Mouse (Mus musculus) heart, embryonic 15.5 days (tissue): ENCODE measurements around the gene Pik3r4. TPM values are rescaled to one million over a fixed set of nuclear protein-coding genes. Genes with fewer than 3 reads are reported as not detected.
A peak's percentile ranks its signal among the peaks of the same experiment; 100 is the strongest.

Experiments
- ATAC-seq: fragments of 200-750 bp; cut with Nextera tagmentation; replicated peaks from 2 replicates; pipeline ENCODE4 v1.8.0; 2017; ENCODE audit warnings: low read depth, moderate TSS enrichment; ENCODE audit not compliant: insufficient number of reproducible peaks, insufficient read depth, low FRiP score
- H3K27ac ChIP-seq: fragments of 300-500 bp; sonication (generic); 2 replicates; pipeline ENCODE4 v1.5.1; 2015; ENCODE audit warnings: mild to moderate bottlenecking, inconsistent platforms
- H3K27me3 ChIP-seq: fragments of 300-500 bp; sonication (generic); 2 replicates; pipeline ENCODE4 v1.6.1; 2015; ENCODE audit warnings: inconsistent platforms
- H3K36me3 ChIP-seq: fragments of 300-500 bp; sonication (generic); 2 replicates; pipeline ENCODE4 v1.6.1; 2015; ENCODE audit warnings: mild to moderate bottlenecking, inconsistent platforms
- H3K4me1 ChIP-seq: fragments of 300-500 bp; sonication (generic); replicated peaks from 2 replicates; pipeline ENCODE4 v1.6.1; 2015; ENCODE audit warnings: inconsistent platforms
- H3K4me2 ChIP-seq: fragments of 300-500 bp; sonication (generic); 2 replicates; pipeline ENCODE4 v1.6.1; 2015; ENCODE audit warnings: inconsistent platforms, mild to moderate bottlenecking, moderate library complexity
- H3K4me3 ChIP-seq: fragments of 300-500 bp; sonication (generic); 2 replicates; pipeline ENCODE4 v1.5.1; 2015; ENCODE audit warnings: mild to moderate bottlenecking, inconsistent platforms
- H3K9ac ChIP-seq: fragments of 300-500 bp; sonication (generic); 2 replicates; pipeline ENCODE4 v1.6.1; 2015; ENCODE audit warnings: mild to moderate bottlenecking, inconsistent platforms
- H3K9me3 ChIP-seq: fragments of 300-500 bp; sonication (generic); replicated peaks from 2 replicates; pipeline ENCODE4 v1.6.1; 2016; ENCODE audit warnings: inconsistent platforms
- WGBS: fragments of 180-500 bp; shearing (Covaris S2); methylation state at CpG from one replicate; pipeline ENCODE4 v1.1.7; 2015; ENCODE audit warnings: mixed read lengths; 5-methylcytosine and 5-hydroxymethylcytosine counted together
- polyA plus RNA-seq: library from polyadenylated mRNA; unstranded; fragments of >200 nt; fragmentation: Nextera tagmentation; extraction: Ambion mirVana; gene quantifications from 2 replicates; pipeline ENCODE4 v1.2.1, GENCODE M21; 2015

Gene Pik3r4
- polyA plus RNA-seq, 1 experiment from 2014 or later: 12.3 TPM

DNA sequence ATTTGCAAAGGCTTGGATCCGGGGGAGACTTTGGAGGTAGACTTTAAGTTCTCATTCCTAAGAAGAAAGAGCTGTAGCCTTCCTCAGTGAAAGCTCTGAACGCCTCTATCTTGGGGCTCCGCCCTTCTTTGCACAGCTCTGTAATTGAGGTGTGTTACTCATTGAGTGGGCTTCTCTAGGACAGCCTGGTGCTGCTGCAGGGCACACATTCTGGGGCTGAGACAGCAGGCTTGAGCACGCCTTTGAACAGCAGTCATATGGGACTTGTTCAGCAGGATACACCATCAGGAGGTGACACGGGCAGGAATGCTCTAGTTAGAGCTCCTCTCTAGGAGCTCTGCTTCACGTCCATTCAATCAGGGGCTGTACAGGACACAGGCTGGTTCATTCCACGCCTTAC is 22.5 kb downstream of the Pik3r4 start:
- Histone ChIP-seq H3K4me3 (no peak overlapping the region), H3K27ac (no peak overlapping the region), H3K36me3 (peaks cover 47% of the 10 kb centered on the region), H3K27me3 (no peaks in the 10 kb centered on the region), H3K9me3 (no peaks in the 10 kb centered on the region), H3K4me1 (no peaks in the 10 kb centered on the region), H3K9ac (no peak overlapping the region), H3K4me2 (no peak overlapping the region)
- ATAC-seq: no peak
- WGBS: 82% methylated on average over 7 of the region's 7 CpGs

DNA sequence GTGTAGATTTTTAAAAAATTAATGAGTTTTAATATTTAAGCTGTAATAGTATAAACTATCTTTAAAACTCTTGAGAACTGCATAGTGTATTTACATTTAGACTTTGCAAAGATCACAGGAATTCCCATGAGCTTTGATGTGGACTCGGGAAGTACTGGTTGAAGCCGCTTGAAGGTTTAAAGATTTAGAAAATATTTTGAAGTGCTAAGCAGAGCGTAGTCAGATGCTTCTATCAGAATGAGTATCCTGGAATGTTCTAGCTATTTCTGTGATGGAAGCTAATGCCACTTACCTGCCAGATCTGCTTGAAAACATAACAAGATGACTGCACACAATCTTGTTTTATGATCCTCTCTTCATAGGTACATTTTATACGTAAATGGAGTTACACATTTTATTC is 28.1 kb downstream of the Pik3r4 start:
- Histone ChIP-seq H3K4me1 (no peaks in the 10 kb centered on the region), H3K4me2 (no peak overlapping the region), H3K4me3 (no peak overlapping the region), H3K36me3 (peaks cover 33% of the 10 kb centered on the region), H3K27ac (no peak overlapping the region), H3K27me3 (no peaks in the 10 kb centered on the region), H3K9me3 (no peaks in the 10 kb centered on the region), H3K9ac (no peak overlapping the region)
- ATAC-seq: no peak
- WGBS: 87% methylated on average over 4 of the region's 4 CpGs

DNA sequence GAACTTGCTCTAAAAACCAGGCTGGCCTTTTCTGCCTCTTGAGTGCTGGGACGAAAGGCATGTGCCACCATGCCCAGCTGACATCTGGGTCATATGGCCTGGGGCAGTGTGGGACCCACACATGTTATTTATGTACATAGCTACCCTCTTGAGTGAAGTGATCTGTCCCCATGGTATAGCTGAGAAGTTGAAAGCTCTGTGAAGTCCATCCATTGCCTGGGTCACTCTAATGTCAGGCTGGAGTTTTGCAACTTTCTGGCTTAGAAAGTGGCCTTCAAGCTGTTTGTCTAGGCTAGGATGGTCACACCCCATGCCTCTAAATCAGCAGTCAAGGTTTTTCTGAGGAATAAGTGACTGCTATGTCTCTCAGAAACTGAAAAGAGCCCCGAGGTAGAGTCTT is 29.3 kb downstream of the Pik3r4 start:
- no peaks in the 10 kb centered on the region for H3K4me1 ChIP-seq
- no peaks in the 10 kb centered on the region for H3K9me3 ChIP-seq
- peaks cover 38% of the 10 kb centered on the region for H3K36me3 ChIP-seq
- H3K4me2 ChIP-seq: no peak overlapping the region
- ATAC-seq: no peak
- 69% methylated on average over 2 of the region's 2 CpGs for WGBS
- H3K4me3 ChIP-seq: no peak overlapping the region
- H3K9ac ChIP-seq: no peak overlapping the region
- H3K27me3 ChIP-seq: no peaks in the 10 kb centered on the region
- no peak overlapping the region for H3K27ac ChIP-seq

DNA sequence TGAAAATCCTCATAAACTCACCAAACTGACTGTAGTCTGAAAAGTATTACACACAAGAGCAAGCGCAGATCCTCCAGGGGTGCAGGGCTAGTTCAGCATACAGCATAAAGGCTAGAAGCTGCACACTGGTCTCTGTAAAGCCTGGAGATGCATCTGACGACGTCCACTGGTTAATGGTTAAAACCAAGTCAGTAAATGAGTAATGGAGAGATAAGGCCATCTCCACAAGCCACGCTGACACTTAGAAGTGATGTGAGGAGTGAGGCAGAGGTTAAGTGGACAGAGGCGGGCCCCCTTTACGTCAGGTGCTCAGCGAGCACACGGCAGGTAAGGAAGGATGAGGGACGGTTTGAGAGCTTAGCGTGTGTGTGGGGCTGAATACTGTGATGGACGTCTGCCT is 33.2 kb downstream of the Pik3r4 start:
- 73% methylated on average over 11 of the region's 11 CpGs for WGBS
- no peak for ATAC-seq
- H3K4me1 ChIP-seq: no peaks in the 10 kb centered on the region
- no peak overlapping the region for H3K9ac ChIP-seq
- no peak overlapping the region for H3K4me2 ChIP-seq
- peaks cover 35% of the 10 kb centered on the region for H3K36me3 ChIP-seq
- H3K4me3 ChIP-seq: no peak overlapping the region
- H3K27me3 ChIP-seq: no peaks in the 10 kb centered on the region
- no peaks in the 10 kb centered on the region for H3K9me3 ChIP-seq
- no peak overlapping the region for H3K27ac ChIP-seq

DNA sequence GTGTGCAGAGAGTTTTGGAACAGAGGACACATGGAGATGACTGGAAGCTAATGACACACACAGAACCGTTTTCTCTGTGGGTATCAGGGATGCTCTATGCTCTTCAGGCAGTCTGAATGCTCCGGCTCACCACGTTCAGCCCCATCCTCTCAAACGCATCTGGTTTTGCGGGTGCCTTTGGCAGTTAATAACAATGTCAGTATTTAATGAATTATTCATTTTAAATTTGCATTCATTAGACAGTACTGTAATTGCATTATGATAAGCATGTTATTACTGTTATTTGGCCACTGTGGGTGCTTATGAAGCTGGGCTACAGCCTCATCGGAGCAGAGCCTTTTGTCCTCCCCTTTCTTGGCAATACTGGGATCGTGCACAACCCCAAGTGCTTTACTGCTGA is 38.6 kb downstream of the Pik3r4 start:
- Histone ChIP-seq H3K4me2 (no peak overlapping the region), H3K4me1 (peaks cover 18% of the 10 kb centered on the region), H3K27me3 (no peaks in the 10 kb centered on the region), H3K9me3 (no peaks in the 10 kb centered on the region), H3K27ac (no peak overlapping the region), H3K4me3 (no peak overlapping the region), H3K36me3 (peaks cover 53% of the 10 kb centered on the region), H3K9ac (no peak overlapping the region)
- ATAC-seq: no peak
- 88% methylated on average over 7 of the region's 7 CpGs for WGBS

DNA sequence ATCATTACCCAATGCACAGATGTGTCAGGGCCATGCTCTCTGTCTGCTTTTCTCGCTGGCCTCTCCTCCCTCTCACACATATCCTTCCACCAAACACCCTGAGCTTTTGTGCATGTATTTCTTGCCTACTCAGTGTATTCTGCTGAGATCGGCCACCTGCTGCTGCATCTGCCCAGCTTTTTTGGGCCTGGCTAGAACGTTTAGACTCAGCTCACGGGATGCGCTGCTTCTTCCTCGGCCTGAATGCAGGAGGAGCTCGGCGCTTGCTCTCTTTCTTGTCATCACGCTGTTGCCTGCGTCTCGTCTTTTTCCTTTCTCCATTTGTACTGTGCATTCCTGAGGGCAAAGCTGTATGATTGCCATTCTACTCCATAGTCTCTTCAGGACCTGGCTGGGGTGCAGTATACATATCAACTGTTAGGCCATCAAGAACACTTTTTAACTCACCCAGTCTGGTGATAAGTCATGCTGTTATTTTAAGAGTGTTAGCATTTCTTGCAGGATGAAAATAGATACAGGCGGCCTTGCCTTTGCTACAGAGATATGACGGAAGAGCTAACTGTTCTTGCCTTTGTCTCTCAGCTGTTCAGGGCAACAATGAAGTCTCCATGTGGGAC is 41.9 kb downstream of the Pik3r4 start:
- Histone ChIP-seq H3K9me3 (no peaks in the 10 kb centered on the region), H3K27me3 (no peaks in the 10 kb centered on the region), H3K9ac (no peak overlapping the region), H3K4me3 (no peak overlapping the region), H3K4me2 (peak overlapping the region; percentile 24), H3K27ac (peak overlapping the region; percentile 86), H3K4me1 (peaks cover 18% of the 10 kb centered on the region), H3K36me3 (peaks cover 49% of the 10 kb centered on the region)
- ATAC-seq: peak; percentile 83
- 45% methylated on average over 13 of the region's 13 CpGs for WGBS

DNA sequence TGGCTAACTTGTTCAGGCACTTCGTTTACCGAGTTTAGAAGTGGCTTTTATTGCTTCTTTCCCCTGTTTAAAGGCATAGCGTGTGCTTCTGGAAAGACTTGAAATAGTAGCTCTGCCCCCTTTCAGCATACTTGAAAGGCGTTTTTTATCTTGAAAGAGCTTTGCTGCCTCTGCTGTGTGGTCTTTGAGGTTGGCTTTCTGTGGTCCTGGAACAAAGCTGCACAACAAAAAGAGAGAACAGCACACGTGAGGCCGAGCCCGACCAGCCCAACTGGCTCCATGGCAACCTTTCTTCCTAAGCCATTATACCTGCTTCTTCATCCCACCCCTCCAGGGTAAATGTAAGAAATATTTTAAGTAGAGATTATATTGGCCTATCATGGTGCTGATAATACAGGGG is 46.7 kb downstream of the Pik3r4 start:
- no peak overlapping the region for H3K27ac ChIP-seq
- peaks cover 12% of the 10 kb centered on the region for H3K4me1 ChIP-seq

DNA sequence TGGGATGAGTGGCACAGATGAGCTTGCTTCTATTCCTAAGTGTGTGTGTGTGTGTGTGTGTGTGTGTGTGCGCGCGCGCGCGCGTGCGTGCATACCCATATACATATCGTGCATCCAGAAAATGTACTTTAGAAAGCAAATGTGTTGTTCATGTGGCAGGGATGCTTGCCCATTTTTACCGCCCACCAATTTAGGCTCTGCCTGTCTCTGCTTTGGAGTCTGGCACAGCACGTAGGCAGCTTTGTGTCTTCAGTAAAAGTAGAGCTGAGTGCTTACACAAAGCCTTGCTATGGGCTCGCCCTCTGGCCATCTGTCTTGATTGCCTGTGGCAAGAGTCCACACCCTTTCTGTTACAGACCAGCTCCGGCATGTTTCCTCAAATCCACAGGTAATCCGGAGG is 49.7 kb downstream of the Pik3r4 start:
- WGBS: 90% methylated on average over 14 of the region's 14 CpGs

More for the DNA sequence above, 46.7 kb downstream of the Pik3r4 start:
- no peak overlapping the region for H3K9ac ChIP-seq
- H3K4me3 ChIP-seq: no peak overlapping the region
- H3K27me3 ChIP-seq: 0 out of 2 replicates have a peak, but pooled peaks cover 4% of the 10 kb centered on the region
- WGBS: 62% methylated on average over 7 of the region's 7 CpGs
- H3K36me3 ChIP-seq: peaks cover 31% of the 10 kb centered on the region
- no peak for ATAC-seq
- H3K4me2 ChIP-seq: no peak overlapping the region
- H3K9me3 ChIP-seq: no peaks in the 10 kb centered on the region

DNA sequence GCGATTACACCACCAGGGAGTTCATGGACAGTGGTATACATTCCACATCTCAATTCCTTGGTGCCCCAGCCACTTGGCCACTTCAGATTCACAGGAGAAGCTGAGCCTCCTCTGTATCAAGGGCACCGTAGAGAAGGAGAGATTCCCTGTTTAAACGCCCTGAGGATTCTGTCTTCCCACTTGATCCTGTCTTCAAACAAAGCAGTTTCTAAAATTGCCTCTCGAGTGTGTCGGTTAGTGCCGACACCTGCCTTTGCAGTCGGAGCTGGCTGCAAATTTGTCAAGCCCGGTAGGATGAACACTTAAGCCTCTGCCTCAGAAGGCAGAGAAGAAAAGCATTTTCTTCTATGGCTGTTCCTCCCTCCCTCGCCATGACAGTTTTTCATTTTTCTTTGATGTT is 50.3 kb downstream of the Pik3r4 start:
- Histone ChIP-seq H3K27me3 (peaks cover 7% of the 10 kb centered on the region; the same call in 1 of the 2 replicates), H3K4me3 (no peak overlapping the region), H3K9me3 (no peaks in the 10 kb centered on the region), H3K36me3 (peaks cover 8% of the 10 kb centered on the region; the same call in 1 of the 2 replicates), H3K4me2 (no peak overlapping the region), H3K9ac (no peak overlapping the region), H3K4me1 (peaks cover 20% of the 10 kb centered on the region), H3K27ac (no peak overlapping the region)
- 67% methylated on average over 9 of the region's 9 CpGs for WGBS
- ATAC-seq: no peak

More for the DNA sequence above, 49.7 kb downstream of the Pik3r4 start:
- Histone ChIP-seq H3K4me3 (no peak overlapping the region), H3K9ac (no peak overlapping the region), H3K27me3 (peaks cover 7% of the 10 kb centered on the region; the same call in 1 of the 2 replicates), H3K27ac (no peak overlapping the region), H3K36me3 (peaks cover 14% of the 10 kb centered on the region; the same call in 1 of the 2 replicates), H3K9me3 (no peaks in the 10 kb centered on the region), H3K4me1 (peaks cover 15% of the 10 kb centered on the region), H3K4me2 (no peak overlapping the region)
- no peak for ATAC-seq

DNA sequence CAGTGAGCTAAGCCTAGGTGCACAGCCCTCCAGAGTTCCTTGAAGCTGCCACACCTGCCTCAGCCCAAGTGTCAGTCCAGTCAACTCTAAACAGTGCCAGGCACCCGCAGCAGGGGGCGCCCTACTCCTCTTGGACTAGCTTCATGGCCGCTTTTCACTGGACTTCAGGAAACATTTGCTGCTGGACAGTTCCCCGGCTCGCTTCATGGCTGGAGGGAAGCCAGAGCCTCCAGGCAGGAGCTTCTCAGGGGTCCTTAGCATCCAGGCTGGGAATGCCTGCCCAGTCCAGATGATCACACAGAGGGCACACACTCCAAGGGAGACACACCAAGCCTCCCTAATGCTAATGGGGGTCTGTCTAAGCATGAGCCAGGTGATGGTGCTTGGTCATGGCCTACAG is 51.1 kb downstream of the Pik3r4 start:
- no peaks in the 10 kb centered on the region for H3K9me3 ChIP-seq
- no peak for ATAC-seq
- H3K36me3 ChIP-seq: peaks cover under 1% of the 10 kb centered on the region; the same call in 1 of the 2 replicates
- H3K4me1 ChIP-seq: peaks cover 28% of the 10 kb centered on the region
- no peak overlapping the region for H3K9ac ChIP-seq
- WGBS: 1% methylated on average over 5 of the region's 5 CpGs
- no peak overlapping the region for H3K27ac ChIP-seq
- peaks cover 7% of the 10 kb centered on the region; the same call in 1 of the 2 replicates for H3K27me3 ChIP-seq
- H3K4me3 ChIP-seq: no peak overlapping the region
- H3K4me2 ChIP-seq: no peak overlapping the region

DNA sequence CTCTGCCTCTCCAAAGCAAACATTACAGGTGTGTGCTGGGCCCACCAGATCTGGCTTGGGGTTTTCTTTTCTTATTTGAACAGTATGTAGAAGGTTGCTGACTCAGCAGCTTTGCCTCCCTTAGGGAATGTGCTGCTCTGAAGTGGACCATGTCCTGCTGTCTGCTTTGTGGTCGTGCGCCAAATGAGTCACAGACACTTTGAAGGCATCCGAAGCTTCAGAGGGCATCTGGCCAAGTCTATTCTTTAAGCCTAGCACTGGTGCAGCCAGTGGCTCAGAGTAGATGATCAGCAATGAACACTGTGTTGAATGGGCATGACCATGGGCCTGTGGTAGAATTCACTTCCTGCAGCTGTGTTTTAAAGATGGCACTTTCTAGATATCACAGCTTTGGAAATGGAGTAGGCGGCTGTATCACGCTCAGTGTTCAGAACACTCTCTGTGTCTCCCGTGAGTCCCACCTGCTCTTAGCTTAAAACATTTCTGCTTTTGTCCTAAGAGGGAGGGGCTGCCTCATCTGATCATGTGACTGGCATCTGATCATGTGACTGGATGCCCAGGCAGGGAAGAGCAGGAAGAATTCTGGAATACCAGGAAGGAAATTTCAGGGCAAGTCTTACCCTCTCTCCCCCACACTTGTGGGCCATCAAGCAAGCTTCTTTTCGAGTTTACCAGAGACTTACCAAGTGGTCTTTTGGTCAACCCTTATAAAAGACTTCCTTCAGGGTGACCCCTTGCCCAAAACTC is 54.2 kb downstream of the Pik3r4 start:
- Histone ChIP-seq H3K9ac (no peak overlapping the region), H3K4me2 (peak overlapping the region; percentile 21; the same call in 1 of the 2 replicates), H3K9me3 (no peaks in the 10 kb centered on the region), H3K27me3 (peaks cover 7% of the 10 kb centered on the region; the same call in 1 of the 2 replicates), H3K27ac (peak overlapping the region; percentile 85), H3K4me1 (peaks cover 51% of the 10 kb centered on the region), H3K4me3 (no peak overlapping the region), H3K36me3 (no peaks in the 10 kb centered on the region)
- WGBS: 63% methylated on average over 7 of the region's 7 CpGs
- ATAC-seq: 0 out of 2 replicates have a peak, but pooled peaks have one; percentile 9
